Mouse (Mus musculus) kidney, adult 18-20 months (tissue): ENCODE measurements around the gene Myo3b.

Source experiments
- DNase-seq: peaks from one replicate; pipeline ENCODE4 v3.0.0; 2021

The Myo3b gene

DNA sequence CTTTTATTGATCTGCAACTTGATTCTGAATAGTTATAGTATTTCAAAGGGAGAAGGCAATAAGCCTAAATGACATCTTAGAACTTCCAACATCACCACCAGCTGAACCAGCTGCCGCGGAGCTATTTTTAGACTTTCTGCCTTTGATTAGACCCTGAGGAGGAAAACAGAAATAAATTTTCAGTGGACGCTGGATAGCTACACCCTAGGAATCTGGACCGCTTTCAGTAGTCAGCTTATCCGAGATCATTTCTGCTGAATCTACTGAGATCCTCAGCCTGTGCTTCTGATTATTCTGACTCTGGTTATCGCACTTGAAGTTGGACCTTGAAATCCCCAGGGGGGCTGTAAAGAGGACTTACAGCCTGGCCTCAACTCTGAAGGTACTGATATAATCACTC is 349.7 kb downstream of the Myo3b start:
- no peak for DNase-seq

DNA sequence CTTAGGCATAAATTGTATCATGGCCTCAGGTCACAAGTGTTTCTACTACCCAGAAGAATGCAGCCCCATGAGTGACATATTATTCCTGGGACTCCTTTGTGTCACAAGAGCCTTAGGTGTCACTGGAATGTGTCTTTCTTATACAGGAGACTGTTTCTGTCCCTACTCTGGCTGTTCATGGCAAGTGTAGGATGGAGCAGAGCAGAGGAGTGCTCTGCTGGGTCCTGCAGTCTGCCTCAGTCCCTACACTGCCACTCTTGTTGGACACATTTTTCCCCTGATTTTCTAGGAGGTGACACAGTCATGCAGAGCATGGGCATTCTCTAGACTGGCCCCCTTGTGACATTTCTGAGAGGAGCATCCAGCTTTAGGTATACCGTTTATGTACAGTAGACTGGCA is 350.2 kb downstream of the Myo3b start:
- DNase-seq, result no peak

DNA sequence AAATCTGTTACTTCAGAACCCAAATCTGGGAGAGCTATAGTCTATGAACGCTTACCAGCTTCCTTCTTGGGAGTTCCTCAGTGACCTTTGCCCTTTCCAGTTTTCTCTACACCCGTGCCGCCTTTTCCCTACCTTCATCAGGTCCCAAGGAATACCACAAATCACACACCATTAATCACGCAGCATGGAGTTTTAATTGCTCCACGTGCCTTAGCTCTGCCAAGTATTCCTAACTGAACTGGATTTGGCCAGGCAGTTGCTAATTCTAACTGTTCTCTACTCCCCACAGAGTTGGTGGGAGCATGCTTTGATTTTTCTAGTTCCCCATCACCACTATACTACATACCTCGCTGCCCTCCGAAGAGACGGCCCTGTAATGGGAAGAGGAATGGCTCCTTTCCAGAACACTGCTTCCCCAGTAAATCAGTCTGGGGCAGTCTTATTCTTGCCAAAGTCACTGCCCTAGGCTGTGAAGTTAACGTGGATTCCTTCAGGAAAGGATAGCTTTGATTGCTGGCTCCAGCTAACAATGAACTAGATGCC is 358.9 kb downstream of the Myo3b start:
- no peak for DNase-seq

DNA sequence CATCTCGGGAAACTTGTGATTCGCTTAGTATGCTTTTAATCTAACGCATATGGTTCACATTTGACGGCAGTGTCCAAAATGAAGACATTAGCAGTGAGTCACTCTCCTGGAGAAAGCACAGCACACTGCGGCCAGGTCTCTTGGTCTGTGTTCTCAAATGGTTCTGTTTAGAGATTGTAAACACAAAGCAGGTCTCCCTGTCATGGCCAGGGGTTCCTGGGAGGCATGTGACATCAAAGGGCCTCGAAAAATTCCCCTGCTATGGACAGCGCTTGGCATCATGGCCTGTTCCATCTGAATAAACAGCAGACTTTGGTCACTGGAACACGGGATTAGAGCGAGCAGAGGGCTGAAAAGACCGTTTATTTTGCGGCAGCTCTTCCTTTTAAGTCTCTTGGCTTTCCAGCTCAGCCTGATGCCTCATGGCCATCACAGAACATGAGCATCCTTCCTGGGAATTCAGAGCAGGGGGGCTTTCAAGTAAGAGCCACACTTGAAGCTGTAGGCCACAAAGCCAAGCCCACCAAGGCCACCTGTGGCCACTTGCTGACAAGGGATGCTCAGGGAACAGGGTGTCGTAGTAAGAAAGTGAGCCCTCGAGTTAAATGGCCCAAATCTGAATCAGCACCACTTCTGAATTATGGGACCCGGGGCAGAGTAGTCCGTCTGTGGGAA is 360.7 kb downstream of the Myo3b start:
- peak; percentile 15 for DNase-seq

DNA sequence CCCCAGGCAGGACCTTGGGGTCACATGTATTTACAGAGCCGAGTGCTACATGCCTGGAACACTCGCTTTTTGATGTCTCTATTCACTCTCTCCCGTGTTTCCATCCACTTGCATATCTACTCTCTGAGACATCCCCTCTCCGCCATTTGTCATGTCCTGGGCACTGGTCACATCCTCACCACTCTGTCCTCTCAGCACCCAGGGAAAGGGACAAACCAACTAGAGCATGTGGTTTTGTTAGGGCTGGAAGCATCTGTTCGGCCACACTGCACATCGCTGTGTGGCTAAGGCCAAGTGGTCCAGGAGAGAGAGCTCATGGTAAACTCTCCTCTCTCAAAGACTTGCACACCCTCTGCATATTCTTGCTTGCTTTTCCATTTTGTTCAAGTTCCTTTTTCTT is 361.4 kb downstream of the Myo3b start:
- DNase-seq, result no peak

DNA sequence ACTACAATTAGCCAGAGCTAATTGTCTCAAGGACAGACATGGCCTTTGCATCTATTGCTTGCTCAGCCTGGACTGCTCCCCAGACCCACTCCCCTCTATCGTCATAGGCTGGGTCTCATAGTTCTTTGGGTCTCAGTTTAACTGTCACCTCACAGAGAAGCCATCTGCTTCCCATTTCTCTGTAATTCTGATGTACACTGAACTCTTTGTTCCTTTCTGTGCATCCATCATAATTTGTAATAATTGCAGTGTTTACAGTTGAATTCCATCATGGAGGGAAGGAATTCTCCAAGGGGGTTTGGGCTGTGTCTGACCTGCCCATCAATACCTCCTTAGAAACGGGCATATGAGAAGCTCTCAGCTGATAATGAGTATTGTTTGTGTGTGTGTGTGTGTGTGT is 365.4 kb downstream of the Myo3b start:
- DNase-seq, result no peak

DNA sequence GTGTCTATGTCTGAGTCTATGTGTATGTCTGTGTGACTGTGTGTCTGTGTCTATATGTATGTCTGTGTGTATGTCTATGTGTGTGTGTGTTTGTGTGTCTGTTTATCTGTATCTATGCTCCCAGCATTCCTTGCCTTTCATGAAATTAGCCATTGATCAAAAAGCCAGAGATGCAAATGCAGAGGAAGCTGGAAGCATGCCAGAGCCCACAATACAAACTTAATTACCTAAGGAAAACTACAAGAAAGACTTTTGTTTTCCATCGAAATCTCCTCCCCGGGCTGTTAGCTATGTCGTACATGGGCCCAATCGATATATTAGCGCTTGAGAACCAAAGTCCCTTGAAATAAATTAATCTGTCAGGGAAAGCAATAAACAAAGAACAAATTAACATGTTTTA is 367.9 kb downstream of the Myo3b start:
- no peak for DNase-seq

DNA sequence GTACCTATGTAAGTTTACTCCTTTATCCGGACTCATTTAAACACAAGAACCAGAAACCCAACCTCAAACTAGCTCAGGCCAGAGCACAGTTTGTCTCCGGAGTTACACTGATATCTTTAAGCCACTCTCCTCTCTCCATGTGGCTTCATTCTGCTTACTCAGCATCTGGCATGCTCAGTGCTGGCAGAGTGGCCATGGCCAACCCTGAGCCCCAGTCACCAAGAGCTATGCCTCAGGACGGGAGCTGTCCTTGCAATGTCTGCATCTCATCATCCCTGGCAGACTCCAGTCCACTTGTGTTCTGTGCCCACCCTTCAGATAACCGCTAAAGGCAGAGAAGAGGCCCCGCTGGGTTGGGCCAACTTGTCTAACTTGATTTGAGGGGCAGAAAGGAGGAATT is 368.8 kb downstream of the Myo3b start:
- no peak for DNase-seq

DNA sequence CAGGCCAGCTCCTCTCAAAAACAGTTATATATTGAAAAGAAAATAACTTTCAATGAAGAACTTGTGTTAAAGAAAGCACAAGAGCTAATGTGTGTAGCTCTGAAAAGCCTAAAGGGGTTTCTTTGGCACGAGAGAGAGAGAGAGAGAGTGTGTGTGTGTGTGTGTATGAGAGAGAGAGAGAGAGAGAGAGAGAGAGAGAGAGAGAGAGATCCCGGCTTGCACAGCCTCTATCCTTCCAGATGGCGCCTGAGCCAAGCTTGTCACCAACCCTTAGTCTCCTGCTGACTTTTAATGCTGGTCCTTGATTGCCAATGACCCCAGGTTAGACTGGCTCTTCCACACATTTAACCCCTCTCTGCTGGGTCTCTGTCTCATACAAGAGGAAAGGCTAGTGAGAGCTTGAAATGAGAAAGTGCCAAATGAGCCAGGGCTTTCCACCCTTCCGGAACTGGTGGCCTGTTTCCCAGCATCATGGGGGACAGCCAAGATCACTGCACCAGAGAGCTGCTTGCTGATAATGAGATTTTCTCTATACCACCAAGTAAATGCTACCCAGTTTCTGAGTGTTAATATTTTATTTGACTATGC is 371.5 kb downstream of the Myo3b start:
- no peak for DNase-seq

DNA sequence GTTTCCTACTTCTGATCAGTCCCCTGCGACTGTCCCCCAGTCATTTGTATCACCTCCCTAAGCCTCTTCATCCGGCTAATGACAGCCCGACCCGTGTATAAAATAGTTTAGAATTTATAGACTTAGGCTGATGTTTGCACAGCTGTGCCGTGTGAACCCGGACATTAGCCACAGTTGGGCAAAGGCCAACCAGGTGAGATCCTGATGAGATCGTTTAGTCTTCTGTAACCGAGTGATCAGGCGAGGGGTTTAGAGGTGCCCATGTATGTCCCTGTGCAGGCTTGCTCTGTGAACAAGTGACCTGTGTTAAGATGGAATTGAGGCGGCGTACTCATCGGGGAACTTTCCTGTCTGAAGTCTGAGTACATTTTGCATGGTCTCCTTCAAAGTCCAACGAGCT is 373.4 kb downstream of the Myo3b start:
- no peak for DNase-seq

DNA sequence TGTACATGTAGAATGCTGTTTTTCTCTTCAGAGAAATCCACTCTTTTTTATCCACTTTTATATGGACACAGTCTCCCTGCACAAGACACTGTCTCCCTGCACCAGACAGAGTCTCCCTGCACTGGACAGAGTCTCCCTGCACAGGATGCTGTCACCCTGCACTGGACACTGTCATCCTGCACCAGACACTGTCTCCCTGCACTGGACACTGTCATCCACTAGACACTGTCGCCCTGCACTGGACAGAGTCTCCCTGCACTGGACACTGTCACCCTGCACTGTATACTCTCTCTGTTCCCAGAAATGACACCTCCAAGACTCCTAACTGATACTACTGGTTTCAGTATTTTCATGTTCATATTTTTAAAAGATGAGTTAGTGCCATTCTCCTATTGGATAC is 375.5 kb downstream of the Myo3b start:
- DNase-seq, result no peak

DNA sequence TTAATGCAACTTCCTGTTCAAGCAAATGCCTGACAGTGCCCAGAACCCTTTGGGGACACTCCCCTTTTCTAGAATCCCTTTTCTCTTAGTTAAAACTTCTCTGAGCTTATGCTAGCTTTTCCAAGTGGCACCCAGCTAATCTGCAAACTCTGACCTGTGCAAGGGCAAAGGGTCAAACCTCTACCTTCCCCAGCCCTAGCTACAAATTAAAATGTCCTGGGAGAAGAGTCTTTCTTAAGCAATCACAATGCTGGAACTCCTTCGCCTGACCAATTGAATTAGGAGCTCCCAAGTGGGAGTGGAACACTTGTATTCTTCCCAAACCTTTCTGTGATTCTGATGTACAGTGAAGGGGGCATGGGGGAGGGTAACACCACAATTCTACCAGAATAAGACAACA is 376.6 kb downstream of the Myo3b start:
- no peak for DNase-seq

DNA sequence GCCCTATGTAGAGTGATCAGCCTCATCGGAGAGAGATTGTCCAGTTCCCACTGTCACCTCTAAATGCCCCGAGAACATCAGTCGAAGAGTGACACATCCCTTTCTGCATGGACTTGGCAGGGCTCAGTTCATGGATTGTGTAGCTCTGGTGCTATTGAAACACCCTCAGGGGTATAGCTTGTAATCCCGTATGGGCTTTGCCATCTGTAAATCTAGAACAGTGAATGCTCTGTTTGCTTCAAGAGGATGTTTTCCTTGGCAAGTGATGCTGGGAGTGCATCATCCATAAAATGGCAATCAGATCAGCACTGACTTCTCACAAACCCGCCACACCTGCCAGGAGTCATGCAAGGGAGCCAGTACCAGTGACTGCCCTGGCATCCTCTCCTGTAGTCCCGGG is 380.4 kb downstream of the Myo3b start:
- no peak for DNase-seq

DNA sequence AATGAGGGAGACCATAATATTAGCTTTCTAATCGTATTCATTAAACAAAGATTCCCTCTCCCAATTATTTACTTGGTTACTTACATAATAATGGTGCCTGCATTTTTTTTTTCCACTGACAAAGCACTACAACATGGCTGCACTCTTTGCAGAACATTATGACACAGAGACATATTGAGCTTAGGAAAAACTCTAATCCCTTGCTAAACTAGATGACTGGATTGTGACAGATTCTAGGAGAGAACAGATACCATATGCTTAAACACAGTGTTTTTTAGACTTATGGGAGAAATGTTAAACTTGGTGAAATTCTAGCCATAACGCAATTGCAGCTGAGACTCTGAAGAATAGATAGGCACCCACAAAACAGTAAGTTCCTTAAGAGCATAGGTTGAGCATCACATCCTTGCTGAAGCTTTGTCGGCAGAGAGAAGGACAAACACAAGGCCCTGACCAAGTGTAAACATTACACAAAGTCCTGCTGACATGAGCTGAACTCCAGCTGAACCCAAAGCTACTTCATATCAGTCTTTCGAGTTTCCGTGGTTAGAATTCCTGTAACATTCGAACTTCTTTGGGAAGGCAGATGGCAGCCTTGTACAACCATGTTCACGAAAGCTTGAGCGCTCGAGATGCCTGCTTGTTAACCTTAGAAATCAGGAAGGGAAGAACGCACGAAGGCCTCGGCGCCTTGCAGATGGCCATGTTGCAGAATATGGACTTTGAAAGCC is 382.4 kb downstream of the Myo3b start:
- no peak for DNase-seq

DNA sequence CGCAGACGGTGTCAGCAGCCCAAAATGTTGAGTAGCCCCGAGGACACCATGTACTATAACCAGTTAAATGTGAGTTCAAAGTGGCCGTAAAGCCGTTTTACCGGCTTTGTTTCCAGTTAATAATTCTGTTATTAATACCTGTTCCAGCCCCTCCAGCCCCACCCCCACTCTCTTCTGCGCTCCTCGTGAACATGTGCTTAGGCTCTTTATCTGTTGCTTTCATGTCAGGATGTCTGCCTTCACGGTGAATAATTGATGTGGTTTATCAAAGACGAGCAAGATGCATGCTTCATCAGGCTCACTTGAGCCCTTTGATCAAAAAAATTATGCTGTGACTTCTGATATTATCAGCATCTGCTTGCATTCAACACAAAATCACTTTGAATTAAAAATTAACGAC is 386.7 kb downstream of the Myo3b start:
- DNase-seq, result no peak

DNA sequence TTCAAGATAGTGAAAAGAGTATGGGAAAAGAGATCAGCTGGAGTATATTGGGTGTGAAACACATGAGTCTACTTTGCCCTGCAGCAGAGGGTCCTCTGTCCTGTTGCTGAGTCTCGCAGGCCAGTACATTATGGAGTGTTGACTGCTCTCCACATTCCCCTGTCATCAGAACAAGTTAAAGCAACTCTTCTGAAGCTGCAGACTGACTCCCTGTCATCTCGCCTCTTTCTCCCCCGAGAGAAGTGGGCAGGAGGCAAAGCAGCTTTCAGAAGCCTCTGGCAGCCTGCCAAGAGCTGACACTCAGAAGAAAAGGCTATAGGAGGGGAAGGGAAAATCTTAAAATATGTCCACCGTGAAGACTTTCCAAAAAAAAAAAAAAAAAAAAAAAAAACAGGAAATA is 404.1 kb downstream of the Myo3b start:
- DNase-seq, result no peak

DNA sequence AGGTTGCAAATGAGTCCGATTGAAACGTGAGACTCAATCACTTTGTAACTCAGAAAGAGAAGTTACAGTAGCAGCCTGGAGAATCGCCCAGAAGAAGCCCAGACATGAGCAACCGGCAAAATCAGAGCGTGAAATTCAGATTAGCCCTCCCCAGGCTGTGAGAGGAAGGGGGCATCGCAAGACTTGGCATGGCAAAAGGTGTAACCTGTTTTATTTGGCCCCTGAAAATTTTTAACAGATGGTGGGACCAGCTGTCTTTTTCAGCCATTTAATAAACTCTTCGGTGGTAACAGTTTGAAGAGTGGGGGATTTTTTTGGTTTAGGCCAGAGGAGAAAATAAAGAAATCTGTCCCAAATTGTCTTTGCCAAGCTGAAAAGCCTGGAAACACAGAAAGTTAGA is 405.2 kb downstream of the Myo3b start:
- DNase-seq, result no peak

DNA sequence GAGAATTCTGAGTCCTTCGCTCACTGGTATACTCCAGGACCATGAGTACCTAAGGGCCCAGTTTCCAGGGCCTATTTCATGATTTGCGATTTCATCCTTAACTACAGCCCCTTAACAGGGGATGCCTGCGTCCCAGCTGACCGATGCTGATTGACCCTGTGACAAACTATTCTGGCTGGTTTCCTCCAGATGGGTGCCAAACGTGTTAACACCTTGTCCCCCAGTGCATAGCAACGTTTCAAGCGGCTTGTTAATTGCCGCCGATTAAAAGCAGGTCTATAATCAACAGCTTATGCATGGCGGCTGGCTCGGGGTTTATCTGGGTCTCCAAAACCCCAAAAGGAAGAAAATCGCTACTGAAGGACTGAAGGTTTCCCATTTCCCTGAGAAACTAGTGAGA is 417.3 kb downstream of the Myo3b start:
- no peak for DNase-seq

DNA sequence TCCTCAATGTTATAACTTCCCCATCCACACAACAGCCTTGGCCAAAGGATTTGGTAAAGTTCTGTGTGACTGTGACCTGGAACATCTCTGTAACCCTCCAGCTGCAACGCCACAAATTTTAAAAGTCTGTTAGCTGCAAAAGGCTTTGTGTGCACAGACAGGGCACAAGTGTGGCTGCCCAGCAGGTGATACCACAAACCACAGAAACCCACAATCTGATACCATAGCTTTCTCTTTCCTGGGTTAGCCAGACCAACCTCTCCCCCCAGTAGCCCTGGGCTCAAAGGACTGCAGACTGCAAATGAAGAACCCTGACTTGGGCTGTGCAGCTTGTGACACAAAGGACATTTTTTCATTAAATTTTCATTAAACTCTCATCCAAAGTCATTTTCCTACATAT is 424.7 kb downstream of the Myo3b start:
- DNase-seq, result no peak

DNA sequence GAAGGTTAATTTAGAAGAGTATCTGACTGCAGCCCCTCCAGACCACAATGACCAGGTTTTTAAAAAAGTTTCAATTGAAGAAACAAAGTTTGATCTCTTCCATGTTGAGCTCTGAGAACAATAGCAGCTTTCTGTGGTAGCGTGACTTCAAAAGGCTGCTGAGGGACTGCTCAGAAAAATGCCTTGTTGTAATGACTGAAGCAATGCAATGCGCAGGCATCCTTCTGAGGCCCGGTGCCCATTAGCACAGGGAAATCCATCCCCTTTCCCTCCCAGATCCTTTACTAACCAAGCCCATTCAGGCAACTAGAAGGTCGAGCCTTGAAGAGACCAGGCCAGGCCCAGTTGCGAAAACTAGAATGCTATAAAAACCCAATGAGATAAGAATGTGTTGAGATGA is 432.2 kb downstream of the Myo3b start:
- DNase-seq, result no peak

DNA sequence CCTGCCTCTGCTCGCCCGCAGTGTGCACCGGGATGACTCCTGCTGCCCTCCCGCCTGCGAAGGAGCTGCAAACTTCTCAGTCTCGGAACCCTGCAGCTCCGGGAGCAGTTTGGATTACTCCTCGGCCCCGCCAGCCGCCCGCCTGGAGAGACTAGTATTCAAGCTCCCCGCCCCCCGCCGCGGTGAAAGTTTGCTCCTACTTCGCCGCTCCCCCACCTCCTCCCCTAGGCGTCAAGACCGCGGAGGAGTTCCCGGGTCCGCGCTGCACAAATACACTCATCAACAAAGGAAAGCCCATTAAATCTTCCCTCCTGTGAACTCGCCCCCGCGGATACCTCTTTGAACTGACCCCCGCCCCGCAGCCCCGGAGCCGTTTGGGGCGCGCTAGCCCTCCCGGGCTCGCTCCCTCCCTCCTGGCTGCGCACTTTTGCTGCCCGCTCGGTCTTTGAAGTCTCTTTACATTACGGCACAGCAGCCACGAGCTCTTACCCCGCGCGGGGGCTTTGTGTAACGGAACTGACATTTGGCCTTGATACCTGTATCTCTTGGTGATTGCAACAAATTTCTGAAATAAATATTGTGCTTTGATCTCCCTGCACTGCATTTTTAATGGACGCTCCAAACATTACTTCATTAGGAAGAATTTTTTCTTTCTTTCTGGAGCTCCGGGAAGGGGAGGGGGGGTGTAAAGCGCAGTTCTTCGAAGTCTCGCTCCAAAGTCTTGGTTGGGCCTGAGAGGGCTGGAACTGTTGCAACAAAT is 433.1 kb downstream of the Myo3b start:
- DNase-seq, result peak; percentile 40
